16 mouse cellular contexts compared by ENCODE assay signal in the genomic region with DNA sequence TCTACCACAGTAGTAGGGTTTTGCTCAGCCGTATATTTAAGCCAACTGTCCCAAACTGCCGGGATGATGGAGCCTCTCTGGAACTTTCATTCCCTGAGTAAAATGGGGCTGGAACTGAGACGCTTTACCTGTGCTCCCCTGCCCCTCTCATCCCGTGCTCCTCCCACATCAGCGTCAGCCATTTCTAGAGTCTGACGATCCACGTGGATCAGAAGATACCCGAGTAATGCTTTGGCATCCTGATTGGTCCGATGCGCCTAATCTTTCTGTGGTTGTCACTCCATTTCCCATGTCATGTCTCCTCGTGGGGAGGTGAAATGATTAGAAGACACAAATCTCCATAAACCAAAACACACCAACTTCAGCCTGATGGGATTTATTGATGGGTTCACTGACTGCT. TPM values are rescaled to one million over a fixed set of nuclear protein-coding genes. Genes with fewer than 3 reads are reported as not detected.
"Had no signal": no experiment of that assay in that cellular context is flagged by ENCODE, and none has a peak within 500 bp of the region (broad histone marks: within the 10 kb centered on the region; RNA-seq: fewer than 3 reads in every experiment).

No protein-coding gene starts in this region.

- H3K4me3 ChIP-seq: liver, embryonic 15.5 days; lung, embryonic 15.5 days; megakaryocyte, embryonic 14.5 days; midbrain, embryonic 13.5 days; midbrain, embryonic 15.5 days; neural tube, embryonic 12.5 days had no signal

- DNase-seq: liver, postnatal 0 days; lung, adult 2 months; lung, postnatal 14 days; lung, postnatal 36 days; right cerebral cortex, postnatal 14 days; thymus, adult 18-20 months; thymus, postnatal 14 days; thymus, postnatal 36 days had no signal

- H3K27ac ChIP-seq: liver, embryonic 15.5 days; lung, embryonic 15.5 days; macrophage; midbrain, embryonic 13.5 days; midbrain, embryonic 15.5 days; neural tube, embryonic 12.5 days had no signal

- H3K4me1 ChIP-seq: liver, embryonic 15.5 days; lung, embryonic 15.5 days; megakaryocyte, embryonic 14.5 days; neural tube, embryonic 12.5 days had no signal

- H3K27me3 ChIP-seq: lung, embryonic 15.5 days; midbrain, embryonic 13.5 days; midbrain, embryonic 15.5 days; neural tube, embryonic 12.5 days had no signal

- H3K36me3 ChIP-seq: liver, embryonic 15.5 days; lung, embryonic 15.5 days; midbrain, embryonic 13.5 days; midbrain, embryonic 15.5 days; neural tube, embryonic 12.5 days had no signal

RNA-seq across cellular contexts. Expression of gene Grb7, which starts 28.8 kb away (rescaled TPM):
- total RNA-seq: megakaryocyte progenitor cell, adult 5-6 weeks had no signal
